Mouse (Mus musculus) intestine, postnatal 0 days (tissue): ENCODE measurements around the gene Rab20. TPM values are rescaled to one million over a fixed set of nuclear protein-coding genes. Genes with fewer than 3 reads are reported as not detected.

ENCODE experiments used
- ATAC-seq: fragments of 200-750 bp; cut with Nextera tagmentation; 2 replicates; pipeline ENCODE4 v1.8.0; 2017; ENCODE audit warnings: mild to moderate bottlenecking, moderate TSS enrichment, moderate library complexity
- H3K27ac ChIP-seq: fragments of 300-500 bp; sonication (generic); 2 replicates; pipeline ENCODE4 v1.5.1; 2014; ENCODE audit warnings: mild to moderate bottlenecking, low read depth, low read length, moderate library complexity
- H3K27me3 ChIP-seq: fragments of 300-500 bp; sonication (generic); replicated peaks from 2 replicates; pipeline ENCODE4 v1.6.1; 2014; ENCODE audit warnings: low read length, mixed read lengths; ENCODE audit not compliant: control insufficient read depth, insufficient read depth
- H3K36me3 ChIP-seq: fragments of 300-500 bp; sonication (generic); 2 replicates; pipeline ENCODE4 v1.6.1; 2014; ENCODE audit warnings: mild to moderate bottlenecking, moderate library complexity; ENCODE audit not compliant: control insufficient read depth, insufficient read depth
- H3K4me1 ChIP-seq: fragments of 300-500 bp; sonication (generic); replicated peaks from 2 replicates; pipeline ENCODE4 v1.6.1; 2014; ENCODE audit warnings: antibody characterized with exemption, low read length, mixed read lengths; ENCODE audit not compliant: control insufficient read depth, insufficient read depth
- H3K4me2 ChIP-seq: fragments of 300-500 bp; sonication (generic); replicated peaks from 2 replicates; pipeline ENCODE4 v1.6.1; 2014; ENCODE audit warnings: low read depth, mild to moderate bottlenecking, moderate library complexity
- H3K4me3 ChIP-seq: fragments of 300-500 bp; sonication (generic); 2 replicates; pipeline ENCODE4 v1.5.1; 2014; ENCODE audit warnings: low read depth, low read length
- H3K9ac ChIP-seq: fragments of 300-500 bp; sonication (generic); 2 replicates; pipeline ENCODE4 v1.6.1; 2014; ENCODE audit warnings: mild to moderate bottlenecking, low read depth, low read length
- H3K9me3 ChIP-seq: fragments of 300-500 bp; sonication (generic); 2 replicates; pipeline ENCODE4 v1.6.1; 2016; ENCODE audit warnings: mixed run types; ENCODE audit not compliant: control insufficient read depth
- CTCF ChIP-seq: sonication (generic); IDR thresholded peaks from 2 replicates; pipeline ENCODE4 v1.5.1; 2016; ENCODE audit warnings: low read depth, mild to moderate bottlenecking, control low read depth, antibody characterized with exemption, moderate library complexity
- WGBS: fragments of 180-500 bp; shearing (Covaris S2); extraction: QIAGEN DNeasy Blood & Tissue Kit; methylation state at CpG from one replicate; pipeline ENCODE4 v1.1.7; 2014; 5-methylcytosine and 5-hydroxymethylcytosine counted together
- polyA plus RNA-seq: library from polyadenylated mRNA; unstranded; fragments of >200 nt; fragmentation: Nextera tagmentation; extraction: Ambion mirVana; gene quantifications from 2 replicates; pipeline ENCODE4 v1.2.1, GENCODE M21; 2015

The Rab20 gene
- 42.4 and 43.5 TPM in 2 replicates for polyA plus RNA-seq

GRCm38 (mm10) chr8:11477811-11478761, at the start of gene Rab20:
TSS of gene Rab20 (minus strand) at chr8:11478710.
- H3K9me3 ChIP-seq = no peaks in the 10 kb centered on the region

GRCm38 (mm10) chr8:11523331-11523730, 44.8 kb upstream of the Rab20 start:
- 72% methylated on average over 3 of the region's 3 CpGs for WGBS
- Histone ChIP-seq H3K27ac (no peak overlapping the region), H3K4me3 (no peak overlapping the region), H3K4me1 (no peaks in the 10 kb centered on the region), H3K9me3 (no peaks in the 10 kb centered on the region), H3K36me3 (peaks cover 30% of the 10 kb centered on the region), H3K9ac (no peak overlapping the region), H3K27me3 (no peaks in the 10 kb centered on the region), H3K4me2 (no peak overlapping the region)
- TF ChIP-seq CTCF = no peak
- ATAC-seq = no peak

More at GRCm38 (mm10) chr8:11477811-11478761, at the start of gene Rab20:
- peak within 1 kb of the TSS; percentile 67 for H3K9ac ChIP-seq
- H3K4me1 ChIP-seq = peaks cover 11% of the 10 kb centered on the region
- no peaks in the 10 kb centered on the region; the same call in 1 of the 2 replicates for H3K27me3 ChIP-seq
- peak within 1 kb of the TSS; percentile 98 for H3K4me2 ChIP-seq
- under 1% methylated on average over 64 of the region's 69 CpGs for WGBS
- H3K36me3 ChIP-seq = no peaks in the 10 kb centered on the region
- peak; percentile 60 for ATAC-seq
- peak within 1 kb of the TSS; percentile 66 for H3K4me3 ChIP-seq
- H3K27ac ChIP-seq = peak within 1 kb of the TSS; percentile 81
- TF ChIP-seq CTCF = no peak

GRCm38 (mm10) chr8:11518676-11519075, 40.2 kb upstream of the Rab20 start:
- no peak overlapping the region for H3K4me3 ChIP-seq
- ATAC-seq = no peak
- no peaks in the 10 kb centered on the region for H3K9me3 ChIP-seq
- no peak overlapping the region for H3K4me2 ChIP-seq
- no peaks in the 10 kb centered on the region for H3K27me3 ChIP-seq
- no peak for TF ChIP-seq CTCF
- no peak overlapping the region for H3K9ac ChIP-seq
- peaks cover 59% of the 10 kb centered on the region for H3K36me3 ChIP-seq
- no peaks in the 10 kb centered on the region for H3K4me1 ChIP-seq
- WGBS = 80% methylated on average over 11 of the region's 11 CpGs
- no peak overlapping the region for H3K27ac ChIP-seq

GRCm38 (mm10) chr8:11518056-11518396, 39.5 kb upstream of the Rab20 start:
- Histone ChIP-seq H3K36me3 (peaks cover 65% of the 10 kb centered on the region), H3K27me3 (no peaks in the 10 kb centered on the region), H3K9ac (no peak overlapping the region), H3K4me3 (no peak overlapping the region), H3K9me3 (no peaks in the 10 kb centered on the region), H3K4me1 (no peaks in the 10 kb centered on the region), H3K27ac (no peak overlapping the region), H3K4me2 (no peak overlapping the region)
- no peak for TF ChIP-seq CTCF
- no peak for ATAC-seq
- WGBS = 82% methylated on average over 6 of the region's 6 CpGs

GRCm38 (mm10) chr8:11517366-11518055, 39.0 kb upstream of the Rab20 start:
- no peak for TF ChIP-seq CTCF
- ATAC-seq = no peak
- H3K4me3 ChIP-seq = no peak overlapping the region
- WGBS = 82% methylated on average over 16 of the region's 16 CpGs
- no peaks in the 10 kb centered on the region for H3K9me3 ChIP-seq
- no peaks in the 10 kb centered on the region for H3K4me1 ChIP-seq
- no peak overlapping the region for H3K9ac ChIP-seq
- no peaks in the 10 kb centered on the region for H3K27me3 ChIP-seq
- no peak overlapping the region for H3K4me2 ChIP-seq
- peaks cover 65% of the 10 kb centered on the region for H3K36me3 ChIP-seq
- no peak overlapping the region for H3K27ac ChIP-seq

GRCm38 (mm10) chr8:11516292-11516691, 37.8 kb upstream of the Rab20 start:
- ATAC-seq = no peak
- Histone ChIP-seq H3K9ac (no peak overlapping the region), H3K4me3 (no peak overlapping the region), H3K36me3 (peaks cover 70% of the 10 kb centered on the region), H3K4me2 (no peak overlapping the region), H3K27me3 (no peaks in the 10 kb centered on the region), H3K27ac (no peak overlapping the region), H3K9me3 (no peaks in the 10 kb centered on the region), H3K4me1 (no peaks in the 10 kb centered on the region)
- 96% methylated on average over 9 of the region's 9 CpGs for WGBS
- TF ChIP-seq CTCF = no peak
